Mouse (Mus musculus): ENCODE results near the gene Mmp19.

- TF ChIP-seq CTCF (IDR thresholded peaks at IDR 0.05; ENCODE audit: extremely low read depth, insufficient read depth, insufficient read length, insufficient replicate concordance): no peak
- peak; percentile 64; the same call in 1 of the 2 replicates for TF ChIP-seq POLR2A (IDR thresholded peaks at IDR 0.05; ENCODE audit: low read depth, low read length)
These were observed 45.8 kb upstream of the Mmp19 start, which contains the start of gene Dgka for GRCm38 (mm10) chr10:128744680-128745601.

Measured in spleen, adult 2 months (tissue).